Mouse (Mus musculus): ENCODE measurements at regions not wholly inside any gene's neighbourhood (a gene's known extent, or its start where the extent isn't known, plus 50 kb on each side); places are given as distances from the start of the nearest gene placed in this dataset.

GRCm38 (mm10) chr3:38131887-38132220 is 352.8 kb downstream of the Ankrd50 start:
- H3K4me2 ChIP-seq, result no peak overlapping the region
- ATAC-seq, result no peak

GRCm38 (mm10) chr3:38131176-38131886 is 353.3 kb downstream of the Ankrd50 start:
- WGBS (ENCODE audit: insufficient replicate concordance), result 67% methylated on average over 12 of the region's 12 CpGs
- Histone ChIP-seq H3K4me3 (no peak overlapping the region), H3K27ac (no peak overlapping the region), H3K36me3 (no peaks in the 10 kb centered on the region), H3K9ac (no peak overlapping the region), H3K9me3 (replicated peaks) (no peaks in the 10 kb centered on the region), H3K4me1 (no peaks in the 10 kb centered on the region), H3K27me3 (replicated peaks) (no peaks in the 10 kb centered on the region), H3K4me2 (no peak overlapping the region)
- ATAC-seq, result no peak

More at GRCm38 (mm10) chr3:38131887-38132220, 352.8 kb downstream of the Ankrd50 start:
- WGBS (ENCODE audit: insufficient replicate concordance), result 69% methylated on average over 3 of the region's 3 CpGs
- H3K4me3 ChIP-seq, result no peak overlapping the region
- H3K9me3 ChIP-seq (replicated peaks), result no peaks in the 10 kb centered on the region
- no peaks in the 10 kb centered on the region for H3K4me1 ChIP-seq
- no peak overlapping the region for H3K27ac ChIP-seq
- no peaks in the 10 kb centered on the region for H3K27me3 ChIP-seq (replicated peaks)
- H3K9ac ChIP-seq, result no peak overlapping the region
- H3K36me3 ChIP-seq, result no peaks in the 10 kb centered on the region

- ATAC-seq, result no peak
- H3K36me3 ChIP-seq, result no peaks in the 10 kb centered on the region
- no peak overlapping the region for H3K27ac ChIP-seq
- H3K9me3 ChIP-seq (replicated peaks), result no peaks in the 10 kb centered on the region
- H3K4me2 ChIP-seq, result no peak overlapping the region
- H3K27me3 ChIP-seq (replicated peaks), result no peaks in the 10 kb centered on the region
- H3K9ac ChIP-seq, result no peak overlapping the region
- no peaks in the 10 kb centered on the region for H3K4me1 ChIP-seq
- no peak overlapping the region for H3K4me3 ChIP-seq
- WGBS (ENCODE audit: insufficient replicate concordance), result 26% methylated on average over 1 of the region's 1 CpGs
Measured at GRCm38 (mm10) chr3:38130088-38130487, 354.6 kb downstream of the Ankrd50 start.

- H3K9ac ChIP-seq, result no peak overlapping the region
- H3K4me3 ChIP-seq, result no peak overlapping the region
- no peak overlapping the region for H3K27ac ChIP-seq
- H3K36me3 ChIP-seq, result no peaks in the 10 kb centered on the region
- no peaks in the 10 kb centered on the region for H3K9me3 ChIP-seq (replicated peaks)
- no peaks in the 10 kb centered on the region for H3K4me1 ChIP-seq
- no peaks in the 10 kb centered on the region for H3K27me3 ChIP-seq (replicated peaks)
- 57% methylated on average over 2 of the region's 2 CpGs for WGBS (ENCODE audit: insufficient replicate concordance)
- no peak for ATAC-seq
- no peak overlapping the region for H3K4me2 ChIP-seq
Measured at GRCm38 (mm10) chr3:38129167-38129500, 355.5 kb downstream of the Ankrd50 start.

- no peak overlapping the region for H3K27ac ChIP-seq
- no peaks in the 10 kb centered on the region for H3K27me3 ChIP-seq (replicated peaks)
- H3K9me3 ChIP-seq (replicated peaks), result no peaks in the 10 kb centered on the region
- H3K36me3 ChIP-seq, result no peaks in the 10 kb centered on the region
- no peak overlapping the region for H3K4me3 ChIP-seq
- WGBS (ENCODE audit: insufficient replicate concordance), result 48% methylated on average over 5 of the region's 5 CpGs
- H3K4me2 ChIP-seq, result no peak overlapping the region
- peak; percentile 44; the same call in 1 of the 2 replicates for ATAC-seq
- no peak overlapping the region for H3K9ac ChIP-seq
- no peaks in the 10 kb centered on the region for H3K4me1 ChIP-seq
Measured at GRCm38 (mm10) chr3:38128486-38129166, 356.0 kb downstream of the Ankrd50 start.

GRCm38 (mm10) chr3:38116071-38116787 is 368.4 kb downstream of the Ankrd50 start:
- ATAC-seq, result no peak
- WGBS (ENCODE audit: insufficient replicate concordance), result 30% methylated on average over 7 of the region's 7 CpGs
- H3K9ac ChIP-seq, result no peak overlapping the region

GRCm38 (mm10) chr3:38112568-38112967 is 372.1 kb downstream of the Ankrd50 start:
- H3K36me3 ChIP-seq, result no peaks in the 10 kb centered on the region
- no peaks in the 10 kb centered on the region for H3K4me1 ChIP-seq
- H3K27ac ChIP-seq, result no peak overlapping the region
- no peak overlapping the region for H3K9ac ChIP-seq
- no peak overlapping the region for H3K4me3 ChIP-seq
- ATAC-seq, result no peak
- no peaks in the 10 kb centered on the region for H3K27me3 ChIP-seq (replicated peaks)
- 49% methylated on average over 3 of the region's 3 CpGs for WGBS (ENCODE audit: insufficient replicate concordance)
- no peak overlapping the region for H3K4me2 ChIP-seq
- H3K9me3 ChIP-seq (replicated peaks), result 0 out of 2 replicates have a peak, but pooled peaks cover 4% of the 10 kb centered on the region

More at GRCm38 (mm10) chr3:38116071-38116787, 368.4 kb downstream of the Ankrd50 start:
- no peak overlapping the region for H3K4me2 ChIP-seq
- no peak overlapping the region for H3K27ac ChIP-seq
- H3K4me1 ChIP-seq, result no peaks in the 10 kb centered on the region
- H3K9me3 ChIP-seq (replicated peaks), result no peaks in the 10 kb centered on the region
- no peaks in the 10 kb centered on the region for H3K36me3 ChIP-seq
- H3K27me3 ChIP-seq (replicated peaks), result no peaks in the 10 kb centered on the region
- no peak overlapping the region for H3K4me3 ChIP-seq

- Histone ChIP-seq H3K27ac (no peak overlapping the region), H3K4me3 (no peak overlapping the region), H3K27me3 (replicated peaks) (no peaks in the 10 kb centered on the region), H3K9me3 (replicated peaks) (0 out of 2 replicates have a peak, but pooled peaks cover 4% of the 10 kb centered on the region), H3K36me3 (no peaks in the 10 kb centered on the region), H3K4me2 (no peak overlapping the region), H3K4me1 (no peaks in the 10 kb centered on the region), H3K9ac (no peak overlapping the region)
- ATAC-seq, result no peak
- WGBS (ENCODE audit: insufficient replicate concordance), result 53% methylated on average over 4 of the region's 4 CpGs
Measured at GRCm38 (mm10) chr3:38105022-38105857, 379.4 kb downstream of the Ankrd50 start.

- H3K9me3 ChIP-seq (replicated peaks), result 0 out of 2 replicates have a peak, but pooled peaks cover 3% of the 10 kb centered on the region
- H3K9ac ChIP-seq, result no peak overlapping the region
- H3K36me3 ChIP-seq, result no peaks in the 10 kb centered on the region
- no peak overlapping the region for H3K27ac ChIP-seq
- 51% methylated on average over 3 of the region's 3 CpGs for WGBS (ENCODE audit: insufficient replicate concordance)
- no peaks in the 10 kb centered on the region for H3K27me3 ChIP-seq (replicated peaks)
- no peak for ATAC-seq
- H3K4me1 ChIP-seq, result no peaks in the 10 kb centered on the region
- H3K4me2 ChIP-seq, result no peak overlapping the region
- no peak overlapping the region for H3K4me3 ChIP-seq
Measured at GRCm38 (mm10) chr3:38104418-38104817, 380.1 kb upstream of the Gm5148 start.

- 57% methylated on average over 1 of the region's 1 CpGs for WGBS (ENCODE audit: insufficient replicate concordance)
- Histone ChIP-seq H3K4me2 (no peak overlapping the region), H3K9ac (no peak overlapping the region), H3K4me1 (no peaks in the 10 kb centered on the region), H3K27ac (no peak overlapping the region), H3K4me3 (no peak overlapping the region), H3K27me3 (replicated peaks) (no peaks in the 10 kb centered on the region), H3K9me3 (replicated peaks) (no peaks in the 10 kb centered on the region), H3K36me3 (no peaks in the 10 kb centered on the region)
- no peak for ATAC-seq
Measured at GRCm38 (mm10) chr3:38102985-38103384, 378.7 kb upstream of the Gm5148 start.

- ATAC-seq, result no peak
- Histone ChIP-seq H3K36me3 (no peaks in the 10 kb centered on the region), H3K27ac (no peak overlapping the region), H3K9me3 (replicated peaks) (no peaks in the 10 kb centered on the region), H3K9ac (no peak overlapping the region), H3K4me2 (no peak overlapping the region), H3K27me3 (replicated peaks) (no peaks in the 10 kb centered on the region), H3K4me1 (no peaks in the 10 kb centered on the region), H3K4me3 (no peak overlapping the region)
- WGBS (ENCODE audit: insufficient replicate concordance), result 56% methylated on average over 1 of the region's 1 CpGs
Measured at GRCm38 (mm10) chr3:38102181-38102580, 377.9 kb upstream of the Gm5148 start.

Measured in liver, embryonic 12.5 days (tissue).